Mouse (Mus musculus) liver, embryonic 11.5 days (tissue): Measurements from ENCODE around the gene Rxfp3. TPM values are rescaled to one million over a fixed set of nuclear protein-coding genes. Genes with fewer than 3 reads are reported as not detected.
"Not testable (repeated sequence)": the region's sequence is repeated elsewhere in the genome, so short reads cannot be mapped to it uniquely, and the experiment has no call there.

Experiments used
- ATAC-seq: fragments of 200-750 bp; cut with Nextera tagmentation; replicated peaks from 2 replicates; pipeline ENCODE4 v1.8.0; 2017; ENCODE audit warnings: moderate number of reproducible peaks, mild to moderate bottlenecking, moderate TSS enrichment, moderate library complexity; ENCODE audit not compliant: low FRiP score
- DNase-seq: peaks from one replicate; pipeline ENCODE4 v3.0.0-alpha.2; 2017; ENCODE audit warnings: low spot score
- H3K27ac ChIP-seq: fragments of 300-500 bp; sonication (generic); 2 replicates; pipeline ENCODE4 v1.5.1; 2014; ENCODE audit warnings: mild to moderate bottlenecking, low read depth, low read length, control low read depth
- H3K27me3 ChIP-seq: fragments of 300-500 bp; sonication (generic); replicated peaks from 2 replicates; pipeline ENCODE4 v1.6.1; 2014; ENCODE audit warnings: low read length, mixed read lengths; ENCODE audit not compliant: control insufficient read depth, insufficient read depth
- H3K36me3 ChIP-seq: fragments of 300-500 bp; sonication (generic); 2 replicates; pipeline ENCODE4 v1.6.1; 2014; ENCODE audit warnings: mild to moderate bottlenecking, low read length, moderate library complexity, mixed read lengths; ENCODE audit not compliant: control insufficient read depth, insufficient read depth
- H3K4me1 ChIP-seq: fragments of 300-500 bp; sonication (generic); replicated peaks from 2 replicates; pipeline ENCODE4 v1.6.1; 2014; ENCODE audit warnings: low read length, mixed read lengths; ENCODE audit not compliant: control insufficient read depth, insufficient read depth
- H3K4me2 ChIP-seq: fragments of 300-500 bp; sonication (generic); 2 replicates; pipeline ENCODE4 v1.6.1; 2014; ENCODE audit warnings: mild to moderate bottlenecking, control low read depth, moderate library complexity
- H3K4me3 ChIP-seq: fragments of 300-500 bp; sonication (generic); 2 replicates; pipeline ENCODE4 v1.5.1; 2014; ENCODE audit warnings: low read depth, low read length, control low read depth
- H3K9ac ChIP-seq: fragments of 300-500 bp; sonication (generic); 2 replicates; pipeline ENCODE4 v1.6.1; 2014; ENCODE audit warnings: low read depth, low read length, control low read depth
- H3K9me3 ChIP-seq: fragments of 300-500 bp; sonication (generic); 2 replicates; pipeline ENCODE4 v1.6.1; 2016; ENCODE audit warnings: low read length, inconsistent platforms, mixed read lengths; ENCODE audit not compliant: control insufficient read depth
- WGBS: fragments of 180-500 bp; shearing (Covaris S2); extraction: QIAGEN DNeasy Blood & Tissue Kit; methylation state at CpG from one replicate; pipeline ENCODE4 v1.1.7; 2014; 5-methylcytosine and 5-hydroxymethylcytosine counted together
- polyA plus RNA-seq: library from polyadenylated mRNA; unstranded; fragments of >200 nt; fragmentation: Nextera tagmentation; extraction: Ambion mirVana; gene quantifications from 2 replicates; pipeline ENCODE4 v1.2.1, GENCODE M21; 2014

The Rxfp3 gene
- polyA plus RNA-seq, 1 experiment from 2014 or later: 0.12 TPM

DNA sequence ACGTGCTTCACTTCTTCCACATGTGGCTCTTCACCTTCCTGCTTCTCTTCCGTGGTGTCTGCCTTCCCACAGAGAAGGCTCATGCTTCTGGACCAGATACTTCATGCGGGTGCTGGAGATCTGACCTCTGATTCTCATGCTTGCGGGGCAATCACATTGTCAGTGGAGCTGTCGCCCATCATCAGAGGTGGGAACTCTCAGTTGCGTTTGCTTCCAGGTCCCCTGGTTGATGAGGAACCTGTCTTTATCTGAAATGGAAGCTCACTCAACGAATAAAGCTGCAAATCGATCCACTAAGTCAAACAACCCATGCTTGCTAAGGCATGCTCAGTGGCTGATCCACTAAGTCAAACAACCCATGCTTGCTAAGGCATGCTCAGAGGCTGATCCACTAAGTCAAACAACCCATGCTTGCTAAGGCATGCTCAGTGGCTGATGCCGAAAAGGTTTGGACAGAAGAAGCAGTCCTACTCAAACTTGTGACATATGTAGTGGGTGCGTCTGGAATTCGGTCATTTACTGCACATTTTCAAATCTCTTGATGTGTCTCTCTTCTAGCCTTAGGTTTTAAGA lies 26.7 kb downstream of the Rxfp3 start:
- Histone ChIP-seq H3K36me3 (no peaks in the 10 kb centered on the region), H3K4me1 (no peaks in the 10 kb centered on the region), H3K9ac (no peak overlapping the region), H3K4me2 (no peak overlapping the region), H3K27ac (no peak overlapping the region), H3K27me3 (no peaks in the 10 kb centered on the region), H3K9me3 (no peaks in the 10 kb centered on the region), H3K4me3 (no peak overlapping the region)
- WGBS: 69% methylated on average over 11 of the region's 11 CpGs
- ATAC-seq: no peak
- no peak for DNase-seq

DNA sequence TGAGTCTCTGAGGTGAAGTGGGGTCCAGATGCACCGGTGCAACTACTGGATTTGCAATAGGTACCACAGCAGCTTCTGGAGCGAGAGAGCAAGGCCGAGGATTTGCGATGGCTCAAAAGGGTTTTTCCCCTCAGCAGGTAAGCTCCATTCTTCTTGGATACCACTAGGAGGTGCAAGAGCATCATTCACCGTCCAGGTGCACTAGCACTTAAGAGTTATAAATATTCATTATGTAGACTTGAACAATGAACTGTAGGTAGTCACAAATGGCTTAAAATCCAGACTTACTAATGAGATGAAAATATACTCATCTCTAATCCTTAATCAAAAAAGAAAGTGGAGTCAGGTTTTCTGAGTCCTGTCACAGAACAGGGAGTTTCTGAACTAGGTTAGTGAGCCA lies 29.0 kb downstream of the Rxfp3 start:
- no peak overlapping the region for H3K27ac ChIP-seq
- H3K27me3 ChIP-seq: no peaks in the 10 kb centered on the region
- H3K36me3 ChIP-seq: no peaks in the 10 kb centered on the region
- H3K4me1 ChIP-seq: no peaks in the 10 kb centered on the region
- no peak for ATAC-seq
- H3K4me3 ChIP-seq: no peak overlapping the region
- H3K9me3 ChIP-seq: no peaks in the 10 kb centered on the region
- H3K9ac ChIP-seq: no peak overlapping the region
- WGBS: 23% methylated on average over 5 of the region's 5 CpGs
- DNase-seq: no peak
- no peak overlapping the region for H3K4me2 ChIP-seq

DNA sequence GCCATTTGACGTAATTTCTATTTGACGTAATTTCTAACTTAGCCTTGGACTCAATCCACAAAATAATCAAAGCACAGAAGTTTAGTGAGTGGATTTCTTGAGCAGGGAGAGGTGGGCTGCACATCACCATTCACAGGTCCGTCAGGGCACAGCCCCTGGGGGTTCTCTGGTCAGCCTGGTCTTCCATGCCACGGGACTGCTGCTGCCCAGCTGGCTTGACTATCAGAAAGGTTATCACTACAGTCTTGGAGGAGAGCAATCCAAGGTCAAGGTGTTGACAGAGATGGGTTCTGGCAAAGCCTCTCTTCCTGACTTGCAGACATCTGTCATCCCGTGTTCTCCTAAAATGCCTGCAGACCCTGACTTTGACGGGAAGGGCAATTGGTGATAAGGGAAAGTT lies 33.1 kb downstream of the Rxfp3 start:
- no peak overlapping the region for H3K9ac ChIP-seq
- H3K27me3 ChIP-seq: no peaks in the 10 kb centered on the region
- no peaks in the 10 kb centered on the region for H3K9me3 ChIP-seq
- no peak overlapping the region for H3K4me3 ChIP-seq
- H3K36me3 ChIP-seq: no peaks in the 10 kb centered on the region
- DNase-seq (no peak), ATAC-seq (no peak)
- 55% methylated on average over 6 of the region's 6 CpGs for WGBS
- H3K4me1 ChIP-seq: no peaks in the 10 kb centered on the region
- no peak overlapping the region for H3K4me2 ChIP-seq
- no peak overlapping the region for H3K27ac ChIP-seq

DNA sequence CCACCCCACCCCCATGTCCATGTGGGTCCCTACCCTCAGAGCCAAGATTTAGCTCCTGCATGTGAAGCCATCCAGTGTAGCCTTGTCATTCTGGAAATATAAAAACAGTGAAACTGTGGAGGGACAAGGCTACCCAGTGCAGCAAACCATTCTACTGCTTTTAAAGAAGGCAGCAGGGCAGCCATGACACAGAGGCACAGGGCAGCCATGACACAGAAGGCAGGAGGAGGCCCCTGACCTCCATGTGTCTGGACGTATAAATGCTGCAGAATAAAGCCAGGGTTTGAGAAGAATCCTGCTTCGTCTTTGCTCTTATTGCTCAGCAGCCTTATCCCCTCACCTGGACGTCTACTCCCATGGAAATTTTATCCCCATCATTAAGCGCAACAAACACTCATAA lies 34.0 kb downstream of the Rxfp3 start:
- no peaks in the 10 kb centered on the region for H3K36me3 ChIP-seq
- no peak overlapping the region for H3K9ac ChIP-seq
- ATAC-seq: no peak
- H3K4me1 ChIP-seq: no peaks in the 10 kb centered on the region
- no peak overlapping the region for H3K4me2 ChIP-seq
- H3K27ac ChIP-seq: no peak overlapping the region
- H3K27me3 ChIP-seq: no peaks in the 10 kb centered on the region
- DNase-seq: no peak
- WGBS: 91% methylated on average over 4 of the region's 4 CpGs
- no peak overlapping the region for H3K4me3 ChIP-seq
- H3K9me3 ChIP-seq: no peaks in the 10 kb centered on the region

DNA sequence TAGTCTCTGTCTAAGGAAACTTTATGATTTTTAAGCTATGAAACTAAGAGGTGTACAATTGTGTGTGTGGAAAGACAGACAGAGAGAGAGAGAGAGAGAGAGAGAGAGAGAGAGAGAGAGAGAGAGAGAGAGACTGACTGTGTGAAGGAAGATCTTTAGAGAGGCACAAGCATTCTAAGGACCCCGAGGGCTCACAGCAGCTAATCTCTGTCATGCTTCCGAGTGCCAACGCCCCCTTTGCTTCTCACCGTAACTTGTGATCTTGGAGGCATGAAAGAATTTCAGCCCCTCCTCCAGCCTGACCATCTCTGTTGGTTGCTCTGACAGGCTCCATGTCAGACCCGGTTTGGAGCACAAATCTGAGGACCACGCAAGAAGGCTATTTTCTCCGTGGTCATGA lies 37.4 kb downstream of the Rxfp3 start, which contains the start of gene Slc45a2:
TSS of gene Slc45a2 (plus strand) at position 301 of the 400 bp plus-strand sequence.
- Histone ChIP-seq H3K36me3 (no peaks in the 10 kb centered on the region), H3K4me2 (no peak within 1 kb of the TSS), H3K9ac (no peak within 1 kb of the TSS), H3K9me3 (no peaks in the 10 kb centered on the region), H3K27me3 (no peaks in the 10 kb centered on the region), H3K4me1 (no peaks in the 10 kb centered on the region), H3K27ac (no peak within 1 kb of the TSS), H3K4me3 (no peak within 1 kb of the TSS)
- DNase-seq (no peak), ATAC-seq (no peak)
- WGBS: 62% methylated on average over 7 of the region's 7 CpGs

DNA sequence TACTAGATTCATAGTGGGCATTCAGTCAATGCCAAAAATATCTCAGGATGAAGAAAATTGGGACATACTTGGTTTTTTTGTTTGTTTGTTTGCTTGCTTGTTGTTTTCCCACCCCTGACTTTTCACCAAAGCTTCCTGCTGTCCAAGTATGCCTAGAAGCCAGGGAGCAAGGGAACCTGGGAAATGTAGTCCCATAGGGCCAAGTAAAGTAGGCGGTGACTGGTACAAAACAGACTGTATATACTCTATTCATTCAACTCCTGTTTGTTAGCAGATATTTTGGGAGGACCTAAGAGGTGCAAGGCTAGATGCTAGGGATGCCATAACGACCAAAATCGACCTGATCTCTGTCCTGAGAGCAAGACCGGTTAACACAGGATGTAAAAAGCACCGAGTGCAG lies 38.0 kb downstream of the Rxfp3 start:
- Histone ChIP-seq H3K27me3 (no peaks in the 10 kb centered on the region), H3K27ac (no peak overlapping the region), H3K36me3 (no peaks in the 10 kb centered on the region), H3K9ac (no peak overlapping the region), H3K4me1 (no peaks in the 10 kb centered on the region), H3K9me3 (no peaks in the 10 kb centered on the region), H3K4me3 (no peak overlapping the region), H3K4me2 (no peak overlapping the region)
- 51% methylated on average over 5 of the region's 5 CpGs for WGBS
- ATAC-seq (no peak), DNase-seq (no peak)

DNA sequence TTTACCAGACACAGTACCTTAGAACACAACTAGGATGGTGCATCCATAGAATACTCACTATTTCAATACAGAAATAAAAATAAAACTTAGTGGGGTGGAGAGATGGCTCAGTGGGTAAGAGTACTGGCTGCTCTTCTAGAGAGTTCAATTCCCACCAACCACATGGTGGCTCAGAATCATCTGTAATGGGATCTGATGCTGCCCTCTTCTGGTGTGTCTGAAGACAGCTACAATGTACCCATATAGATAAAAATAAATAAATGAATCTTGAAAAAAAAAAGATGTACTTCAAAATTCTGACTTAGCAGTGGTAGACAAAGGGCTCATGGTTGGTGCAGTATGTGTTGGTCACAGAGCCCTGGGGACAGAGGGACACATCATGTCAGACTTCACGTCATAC lies 46.2 kb downstream of the Rxfp3 start:
- no peak for ATAC-seq
- no peaks in the 10 kb centered on the region for H3K9me3 ChIP-seq
- no peak overlapping the region for H3K9ac ChIP-seq
- no peak overlapping the region for H3K4me2 ChIP-seq
- no peak overlapping the region for H3K27ac ChIP-seq
- no peaks in the 10 kb centered on the region for H3K27me3 ChIP-seq
- H3K36me3 ChIP-seq: peaks cover 2% of the 10 kb centered on the region; the same call in 1 of the 2 replicates
- DNase-seq: no peak
- no peak overlapping the region for H3K4me3 ChIP-seq
- 84% methylated on average over 1 of the region's 1 CpGs for WGBS
- no peaks in the 10 kb centered on the region for H3K4me1 ChIP-seq

DNA sequence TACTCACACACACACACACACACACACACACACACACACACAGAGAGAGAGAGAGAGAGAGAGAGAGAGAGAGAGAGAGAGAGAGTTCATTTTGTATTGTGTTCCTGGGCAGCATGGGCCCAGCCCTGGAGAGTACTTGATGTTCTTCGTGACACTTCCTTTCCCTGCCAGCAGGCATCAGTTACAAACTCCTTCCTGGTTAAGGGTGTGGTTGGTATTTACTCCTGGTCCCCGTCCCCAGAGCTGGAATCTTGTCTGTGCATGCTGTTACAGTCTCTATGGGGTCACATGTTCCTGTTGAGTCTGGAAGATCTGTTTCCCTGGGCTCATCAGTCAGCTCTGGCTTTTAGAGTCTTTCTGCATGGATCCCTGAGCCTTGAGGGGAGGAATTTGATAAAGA lies 47.4 kb downstream of the Rxfp3 start:
- H3K9me3 ChIP-seq: no peaks in the 10 kb centered on the region
- no peak overlapping the region for H3K4me3 ChIP-seq
- no peak overlapping the region for H3K27ac ChIP-seq
- 39% methylated on average over 2 of the region's 2 CpGs for WGBS
- H3K4me2 ChIP-seq: no peak overlapping the region
- H3K27me3 ChIP-seq: no peaks in the 10 kb centered on the region
- peaks cover 2% of the 10 kb centered on the region; the same call in 1 of the 2 replicates for H3K36me3 ChIP-seq
- no peaks in the 10 kb centered on the region for H3K4me1 ChIP-seq
- H3K9ac ChIP-seq: no peak overlapping the region
- DNase-seq (no peak), ATAC-seq (no peak)

DNA sequence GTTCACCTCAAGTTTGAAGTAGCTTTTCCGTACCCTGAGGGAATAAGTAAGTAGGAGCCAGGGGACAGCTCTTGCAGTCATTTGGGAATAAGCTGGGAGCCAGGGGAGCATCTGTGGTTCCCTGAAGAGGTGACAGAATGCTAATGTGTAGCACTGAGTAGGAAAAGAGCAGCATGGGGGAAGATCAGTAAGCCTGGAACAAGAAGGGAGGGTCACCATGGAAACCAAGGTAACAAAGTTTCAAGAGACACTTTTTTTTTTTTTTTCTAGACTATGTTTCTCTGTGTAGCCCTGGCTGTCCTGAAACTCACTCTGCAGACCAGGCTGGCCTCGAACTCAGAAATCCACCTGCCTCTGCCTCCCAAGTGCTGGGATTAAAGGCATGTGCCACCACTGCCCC lies 51.3 kb downstream of the Rxfp3 start:
- H3K27ac ChIP-seq, H3K4me3 ChIP-seq, H3K27me3 ChIP-seq, H3K9ac ChIP-seq, ATAC-seq, H3K4me2 ChIP-seq, H3K4me1 ChIP-seq, H3K36me3 ChIP-seq, DNase-seq, H3K9me3 ChIP-seq: not testable (repeated sequence)
- 69% methylated on average over 2 of the region's 2 CpGs for WGBS
